17 mouse cellular contexts compared by ENCODE assay signal in genomic region chr6:50780677-50781076, GRCm38 (mm10).
"Had no signal": no experiment of that assay in that cellular context is flagged by ENCODE, and none has a peak within 500 bp of the region (broad histone marks: within the 10 kb centered on the region; RNA-seq: fewer than 3 reads in every experiment).

No protein-coding gene starts in this region.

- H3K4me3 ChIP-seq: lung, embryonic 15.5 days; megakaryocyte, embryonic 14.5 days; midbrain, embryonic 13.5 days; midbrain, embryonic 15.5 days; neural tube, embryonic 12.5 days had no signal

- H3K9me3 ChIP-seq: lung, embryonic 15.5 days; megakaryocyte, embryonic 14.5 days; midbrain, embryonic 13.5 days; midbrain, embryonic 15.5 days; neural tube, embryonic 12.5 days had no signal

- H3K27me3 ChIP-seq: lung, embryonic 15.5 days; midbrain, embryonic 13.5 days; midbrain, embryonic 15.5 days; neural tube, embryonic 12.5 days had no signal

- H3K9ac ChIP-seq: liver, postnatal 0 days; lung, embryonic 15.5 days; midbrain, embryonic 13.5 days; midbrain, embryonic 15.5 days; neural tube, embryonic 12.5 days had no signal

- ATAC-seq: liver, postnatal 0 days; lung, postnatal 0 days; midbrain, embryonic 13.5 days; midbrain, embryonic 15.5 days had no signal

- H3K4me1 ChIP-seq: megakaryocyte, embryonic 14.5 days had no signal

- H3K27ac ChIP-seq: lung, embryonic 15.5 days; macrophage; midbrain, embryonic 13.5 days; midbrain, embryonic 15.5 days; neural tube, embryonic 12.5 days had no signal

- H3K4me2 ChIP-seq: lung, embryonic 15.5 days; midbrain, embryonic 11.5 days; midbrain, embryonic 13.5 days; midbrain, embryonic 15.5 days; neural tube, embryonic 12.5 days had no signal

- DNase-seq: liver, postnatal 0 days; lung, adult 2 months; lung, postnatal 14 days; lung, postnatal 36 days; right cerebral cortex, postnatal 14 days; spleen, adult 18-20 months; thymus, adult 18-20 months; thymus, postnatal 14 days; thymus, postnatal 36 days had no signal

- H3K36me3 ChIP-seq: lung, embryonic 15.5 days; midbrain, embryonic 13.5 days; midbrain, embryonic 15.5 days; neural tube, embryonic 12.5 days had no signal
